Mouse (Mus musculus) inflammation-experienced regulatory T-cells, adult 6 months (primary cell): Measurements from ENCODE around the gene Pnpla7. TPM values are rescaled to one million over a fixed set of nuclear protein-coding genes. Genes with fewer than 3 reads are reported as not detected.
"Not testable (repeated sequence)": the region's sequence is repeated elsewhere in the genome, so short reads cannot be mapped to it uniquely, and the experiment has no call there.

ENCODE experiments used
- ATAC-seq: one replicate; pipeline ENCODE4 v1.8.0; 2017
- polyA plus RNA-seq, 3 experiments: library from polyadenylated mRNA; unstranded; fragments of 100-300 nt; shearing (Covaris generic); gene quantifications; one replicate each; pipeline ENCODE4 v1.2.1; 2017

Gene Pnpla7
- polyA plus RNA-seq, result 10 to 100 TPM; 50.7 to 80.7 (median 77.0) TPM

DNA sequence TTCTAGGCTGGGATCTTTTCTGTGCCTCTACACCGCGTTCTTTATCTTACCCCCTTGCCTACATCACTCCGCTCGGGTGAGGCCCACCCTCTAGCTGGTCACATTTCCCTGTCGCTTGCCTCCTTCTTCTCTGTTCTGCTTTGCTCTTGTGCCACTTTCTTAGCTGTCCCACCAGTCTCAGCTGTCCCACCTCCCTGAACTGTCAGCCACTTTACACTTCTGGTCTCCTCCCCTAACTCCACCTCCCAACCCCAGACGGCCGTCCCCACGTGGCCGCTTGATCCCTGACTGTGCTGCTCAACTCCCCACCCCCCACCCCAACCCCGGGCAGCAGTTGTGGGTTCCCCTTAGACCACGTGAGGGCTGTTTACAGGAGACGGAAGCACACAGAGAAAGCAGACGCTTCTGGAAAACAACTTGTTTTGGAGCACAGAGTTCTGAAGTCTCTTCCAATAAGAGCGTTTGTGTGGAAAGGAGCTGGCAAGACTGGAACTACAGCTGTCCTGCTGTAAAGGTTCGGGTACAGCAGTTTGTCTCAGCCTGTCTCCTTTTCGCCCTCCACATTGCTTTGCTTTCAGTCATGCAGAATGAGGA lies at the start of gene Pnpla7:
Pnpla7 (plus strand) TSS at position 330 of the 594 bp plus-strand sequence.
- peak; percentile 63 for ATAC-seq

DNA sequence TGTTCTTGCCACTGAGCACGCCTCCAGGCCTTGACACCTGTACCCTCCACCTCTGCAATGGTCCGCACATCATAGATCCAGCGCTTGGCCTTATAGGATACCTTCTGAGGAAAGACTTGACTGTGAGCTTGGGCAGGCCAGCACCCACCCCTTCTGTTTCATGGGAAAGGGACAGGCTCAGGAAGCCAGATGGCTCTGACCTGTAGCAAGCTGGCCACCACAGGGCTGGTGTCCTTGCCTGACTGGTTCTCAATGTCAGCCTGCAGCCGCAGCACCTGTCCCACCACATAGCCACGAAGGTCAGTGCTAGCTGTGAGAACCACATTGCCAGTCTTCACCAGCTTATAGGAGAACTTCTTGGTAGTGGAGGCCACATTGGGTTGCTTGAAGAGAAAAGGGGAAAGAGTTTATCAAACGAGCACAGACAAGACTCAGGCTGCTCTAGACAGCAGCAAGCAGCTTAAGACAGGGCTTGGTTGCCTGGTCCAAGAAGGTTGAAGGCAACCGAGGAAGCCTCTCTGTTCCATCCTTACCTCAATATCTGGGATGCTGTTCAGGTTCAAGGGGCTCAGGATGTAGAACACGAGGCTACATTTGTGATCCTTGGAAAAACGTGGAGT lies 49.4 kb upstream of the Pnpla7 start:
- no peak for ATAC-seq

DNA sequence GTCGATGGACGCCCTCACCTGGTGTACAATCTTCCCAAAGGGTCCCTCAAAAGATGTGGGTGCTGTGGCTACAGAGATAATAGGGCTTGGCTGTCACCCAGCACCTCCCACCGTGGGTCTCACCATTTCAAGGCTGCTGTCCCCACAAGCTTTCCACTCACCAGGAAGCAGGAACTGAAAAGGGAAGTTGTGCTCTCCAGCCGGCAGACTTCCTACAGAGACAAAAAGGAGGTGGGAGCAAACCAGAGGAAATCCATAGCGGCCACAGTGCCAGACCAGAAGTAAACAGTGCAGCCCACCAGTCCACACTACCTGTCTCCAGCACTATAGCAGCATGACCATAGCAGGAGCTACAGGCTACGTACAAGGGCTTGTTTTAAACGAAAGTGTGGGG lies 48.9 kb upstream of the Pnpla7 start:
- ATAC-seq, result no peak

DNA sequence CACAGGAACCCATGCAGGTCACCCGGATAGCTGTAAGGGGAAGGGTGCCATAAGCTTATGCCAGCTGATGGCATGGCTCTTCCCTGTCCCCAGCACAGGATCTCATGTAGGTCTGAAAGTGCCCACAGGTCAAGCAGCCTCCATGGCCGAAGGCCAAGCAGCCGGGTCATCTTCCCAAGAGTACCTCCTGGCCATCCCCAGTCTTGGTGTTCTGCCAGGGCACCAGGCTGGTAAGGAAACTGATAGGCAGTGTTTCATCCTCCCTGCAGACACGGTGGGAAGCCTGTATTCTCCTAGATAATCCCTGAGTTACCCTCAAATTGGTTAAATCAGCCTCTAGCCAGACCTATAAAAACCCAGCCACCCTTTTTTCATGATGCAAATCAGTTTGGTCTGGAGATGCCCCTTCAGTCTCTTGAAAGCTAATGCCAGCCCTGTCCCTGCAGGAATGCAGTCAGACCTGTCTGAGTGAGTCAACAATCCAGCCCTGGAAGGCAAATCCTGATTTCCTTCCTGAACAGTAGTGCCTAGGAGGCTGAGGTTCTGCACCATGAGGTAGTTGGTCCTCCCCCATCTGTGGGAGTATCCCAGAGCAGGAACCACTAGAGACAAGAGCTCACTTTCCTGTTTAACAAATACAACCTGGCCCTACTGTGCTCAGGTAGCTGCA lies 47.9 kb upstream of the Pnpla7 start:
- ATAC-seq, result no peak

DNA sequence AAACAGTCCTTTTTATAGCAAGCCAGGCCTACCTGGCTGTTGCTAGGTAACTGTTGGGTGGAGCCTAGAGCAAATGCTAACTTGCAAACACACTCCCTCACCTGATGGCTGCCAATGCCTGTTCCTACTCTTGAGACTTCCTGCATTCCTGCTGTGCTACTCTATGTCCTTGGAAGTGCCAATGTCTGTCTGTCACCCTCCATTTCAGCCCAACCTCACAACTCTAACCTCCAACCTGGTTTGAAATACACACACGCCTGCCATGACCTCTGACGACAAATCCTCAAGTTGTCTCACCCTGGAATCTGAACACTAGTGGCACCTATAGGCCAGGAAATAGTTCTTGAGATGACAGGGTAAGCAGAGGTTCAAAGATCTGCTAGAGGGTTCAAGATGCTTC lies 46.7 kb upstream of the Pnpla7 start:
- ATAC-seq, result peak; percentile 45

DNA sequence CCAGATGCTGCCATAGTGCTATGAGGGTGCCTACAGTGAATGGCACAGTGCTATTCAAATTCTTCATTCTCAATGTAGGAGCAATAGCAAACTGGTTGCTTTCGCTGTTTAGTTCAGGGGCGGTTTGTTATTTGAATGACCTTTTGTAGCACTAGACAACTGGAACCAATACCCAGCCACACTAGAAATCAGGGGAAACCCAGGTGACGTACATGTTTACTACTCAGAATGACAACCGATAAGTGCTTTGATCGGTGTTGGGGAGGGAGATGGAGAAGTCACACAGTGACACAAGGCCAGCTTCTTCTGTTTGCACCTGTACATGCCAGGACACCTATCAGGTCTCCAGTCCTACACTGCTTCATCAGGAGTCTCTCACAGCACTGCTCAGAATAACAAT lies 46.2 kb upstream of the Pnpla7 start:
- ATAC-seq, result peak; percentile 79

DNA sequence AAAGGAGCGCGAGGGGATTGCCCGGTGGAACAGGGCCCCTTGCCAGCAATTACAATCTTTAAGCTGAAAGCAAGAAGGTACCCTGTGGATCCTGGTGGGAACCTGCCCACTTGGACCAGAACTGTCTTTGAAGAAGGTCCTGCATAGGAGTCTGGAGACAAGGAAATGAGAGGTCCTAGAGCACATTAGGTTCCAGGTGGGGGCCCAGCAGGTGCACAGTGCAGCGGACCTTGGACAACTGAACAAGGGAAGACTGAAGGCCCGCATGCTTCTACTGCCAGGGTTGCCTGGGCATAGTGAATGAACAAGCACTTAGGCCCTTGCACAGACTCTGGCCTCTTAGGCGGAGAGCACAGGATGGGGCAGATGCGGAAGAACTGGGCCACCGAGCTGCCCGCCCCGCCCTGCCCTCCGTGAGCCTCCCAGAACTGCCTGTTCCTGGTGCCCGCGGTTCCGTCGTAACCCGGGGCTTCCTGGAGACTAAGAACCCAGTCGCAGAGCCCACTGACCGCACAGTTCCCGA lies 41.3 kb upstream of the Pnpla7 start:
- ATAC-seq, result peak; percentile 53

DNA sequence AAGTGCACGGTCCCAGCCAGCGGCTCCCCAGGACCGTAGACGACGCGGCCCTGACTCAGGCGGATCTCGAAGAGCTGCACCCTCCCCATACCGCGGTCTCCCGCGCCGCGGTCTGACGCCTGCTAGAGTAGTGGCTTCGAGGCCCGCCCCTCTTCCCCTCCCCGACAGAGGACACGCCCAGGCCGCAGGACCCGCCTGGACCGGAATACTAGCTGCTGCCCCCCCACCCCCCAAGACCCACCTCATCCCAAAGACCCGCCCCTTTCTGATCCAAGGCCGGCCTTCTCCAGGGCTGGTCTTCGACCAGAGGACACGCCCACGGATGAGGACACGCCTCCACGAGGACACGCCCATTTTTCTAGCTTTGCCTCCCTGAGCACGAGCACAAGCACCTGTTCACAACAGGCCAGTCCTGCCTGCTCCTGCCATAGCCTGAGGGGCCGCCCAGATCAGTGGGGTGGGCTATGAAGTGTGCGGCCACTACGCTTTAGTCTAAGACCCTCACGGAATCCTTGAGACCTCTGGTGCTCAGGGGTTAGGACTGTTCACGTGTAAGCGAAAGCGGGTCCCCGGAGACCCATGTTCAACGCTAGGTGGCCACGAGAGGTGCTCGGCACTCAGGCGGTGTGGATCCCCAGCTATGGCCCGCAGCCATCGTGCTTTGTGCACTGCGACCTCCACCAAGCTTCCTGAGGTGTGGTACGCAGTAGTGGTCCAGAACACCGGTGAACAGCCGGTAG lies 40.6 kb upstream of the Pnpla7 start, which contains the start of gene Arrdc1:
Arrdc1 (minus strand) TSS at position 196 of the 740 bp plus-strand sequence.
- peak; percentile 82 for ATAC-seq

DNA sequence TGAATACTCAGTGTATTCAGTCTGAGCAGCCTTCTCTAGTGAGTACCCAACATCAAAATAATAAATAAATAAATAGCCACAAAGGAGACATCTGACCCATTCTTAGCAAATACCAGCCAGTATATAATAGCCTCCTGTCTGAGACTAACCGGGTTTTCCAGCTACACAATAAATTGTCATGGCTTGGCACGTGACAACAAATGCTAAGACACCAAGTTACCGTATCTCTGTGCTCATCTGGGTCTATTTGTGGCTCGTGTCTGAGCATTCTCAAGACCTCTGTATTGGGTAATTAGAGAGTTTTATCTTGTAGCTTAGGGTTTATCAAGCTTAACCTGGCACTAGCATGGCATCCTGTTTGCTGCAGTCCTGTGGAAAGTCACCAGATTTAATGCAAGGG lies 33.7 kb upstream of the Pnpla7 start:
- ATAC-seq, result no peak

DNA sequence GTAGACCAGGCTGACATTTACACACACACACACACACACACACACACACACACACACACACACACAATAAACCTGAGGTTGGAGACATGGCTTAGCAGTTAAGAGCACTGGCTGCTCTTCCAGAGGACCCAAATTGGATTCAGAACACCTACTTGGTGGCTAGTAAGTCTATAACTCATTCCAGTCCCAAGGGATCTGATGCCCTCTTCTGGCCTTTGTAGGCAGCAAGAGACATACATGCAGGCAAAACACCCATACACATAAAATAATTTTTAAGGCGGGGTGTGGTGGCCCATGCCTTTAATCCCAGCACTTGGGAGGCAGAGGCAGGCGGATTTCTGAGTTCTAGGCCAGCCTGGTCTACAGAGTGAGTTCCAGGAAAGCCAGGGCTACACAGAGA lies 31.5 kb upstream of the Pnpla7 start:
- ATAC-seq, result not testable (repeated sequence)

DNA sequence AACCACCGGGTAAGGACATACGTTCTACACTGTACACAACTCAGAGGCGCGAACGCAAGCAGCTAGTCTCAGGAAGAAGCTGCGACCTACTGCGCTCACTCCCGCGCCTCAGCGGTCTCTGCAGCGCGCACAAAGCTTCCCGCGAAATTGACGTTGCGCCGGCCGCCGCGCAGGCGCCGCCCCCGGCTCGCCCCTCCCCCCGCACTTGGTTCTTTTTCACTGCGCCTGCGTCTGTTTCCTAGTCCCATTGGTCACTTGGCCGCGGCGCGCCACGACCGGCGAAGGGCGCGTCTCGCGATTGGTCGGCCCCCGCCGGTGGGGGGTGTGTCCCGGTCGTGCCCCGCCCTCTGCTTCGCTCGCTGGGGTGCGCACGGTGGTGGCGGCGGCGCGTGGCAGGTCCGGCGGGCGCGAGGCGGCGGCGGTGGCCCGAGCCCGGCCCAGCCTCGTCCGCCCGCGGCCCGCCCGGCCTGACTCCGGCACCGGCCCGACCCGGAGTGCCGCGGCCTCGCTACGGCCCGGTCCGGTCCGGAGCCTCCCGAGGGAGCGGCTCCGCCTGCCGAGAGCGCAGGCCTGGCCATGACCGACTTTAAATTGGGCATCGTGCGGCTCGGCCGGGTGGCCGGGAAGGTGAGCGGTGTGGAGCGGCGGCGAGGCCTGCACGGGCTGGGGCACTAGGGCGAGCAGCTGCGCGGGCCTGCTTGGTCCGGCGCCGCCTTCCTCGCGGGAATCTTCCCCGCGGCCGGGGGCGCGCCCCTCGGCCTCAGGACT lies 26.2 kb upstream of the Pnpla7 start, which contains the start of gene Zmynd19:
Zmynd19 (plus strand) TSS at position 372 of the 768 bp plus-strand sequence.
- peak; percentile 95 for ATAC-seq

DNA sequence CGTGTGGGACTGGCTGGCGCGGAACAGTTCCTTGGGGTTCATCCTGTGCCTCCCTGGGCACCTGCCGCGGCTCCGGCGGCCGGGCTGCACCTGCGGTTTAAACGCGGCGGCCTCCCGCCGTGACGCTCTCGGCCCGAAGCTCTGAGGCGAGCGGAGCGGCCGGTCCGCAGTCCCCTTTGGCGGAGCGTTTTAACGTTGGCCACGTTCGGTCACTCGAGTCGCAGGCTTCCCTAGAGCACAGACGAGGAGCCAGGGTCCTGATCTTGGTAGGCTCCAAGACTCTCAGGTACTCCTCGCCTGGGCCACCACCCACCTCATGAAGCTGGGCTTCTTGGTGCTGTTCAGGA lies 25.7 kb upstream of the Pnpla7 start:
- peak; percentile 13 for ATAC-seq

DNA sequence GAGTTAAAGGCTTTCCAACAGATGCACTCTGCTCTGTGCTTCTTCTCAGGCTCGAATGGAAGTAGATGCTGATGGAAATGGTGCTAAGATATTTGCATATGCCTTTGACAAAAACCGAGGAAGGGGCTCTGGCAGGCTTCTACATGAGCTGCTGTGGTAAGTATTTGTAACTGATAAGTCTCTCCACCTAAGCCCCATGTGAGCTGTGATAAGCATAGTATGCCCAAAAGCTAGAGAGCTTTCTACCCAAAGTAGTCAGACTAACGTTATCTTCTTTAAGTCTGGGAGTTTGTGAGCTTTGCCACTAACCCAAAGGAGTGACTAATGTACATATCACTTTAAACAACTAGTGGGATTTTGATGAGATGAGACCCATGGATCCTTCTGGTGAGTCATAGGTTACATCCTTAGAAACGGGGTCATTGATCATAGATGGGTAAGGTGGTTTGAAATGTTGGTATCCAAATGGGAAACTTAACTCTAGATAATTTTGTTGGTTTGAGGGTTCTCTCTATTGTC lies 23.2 kb upstream of the Pnpla7 start:
- ATAC-seq, result no peak

DNA sequence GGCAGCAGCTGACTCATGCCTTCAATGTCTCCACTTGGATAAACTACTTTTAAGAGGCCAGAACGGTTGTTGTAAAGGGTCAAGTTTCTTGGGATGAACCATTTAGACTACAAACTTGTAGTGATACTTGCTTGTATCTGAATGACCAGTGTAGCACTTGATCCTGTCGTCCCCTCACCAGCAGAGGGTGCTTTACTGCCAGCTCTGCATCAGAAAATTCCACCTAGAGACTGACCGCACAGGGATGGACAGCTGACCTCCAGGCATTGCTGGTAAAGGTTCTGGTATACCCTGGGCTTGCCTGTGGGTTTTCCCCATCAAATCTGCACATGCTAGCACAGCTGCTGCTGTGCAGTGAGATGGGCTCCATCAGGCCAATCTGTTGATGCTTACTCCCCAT lies 14.9 kb upstream of the Pnpla7 start:
- no peak for ATAC-seq

DNA sequence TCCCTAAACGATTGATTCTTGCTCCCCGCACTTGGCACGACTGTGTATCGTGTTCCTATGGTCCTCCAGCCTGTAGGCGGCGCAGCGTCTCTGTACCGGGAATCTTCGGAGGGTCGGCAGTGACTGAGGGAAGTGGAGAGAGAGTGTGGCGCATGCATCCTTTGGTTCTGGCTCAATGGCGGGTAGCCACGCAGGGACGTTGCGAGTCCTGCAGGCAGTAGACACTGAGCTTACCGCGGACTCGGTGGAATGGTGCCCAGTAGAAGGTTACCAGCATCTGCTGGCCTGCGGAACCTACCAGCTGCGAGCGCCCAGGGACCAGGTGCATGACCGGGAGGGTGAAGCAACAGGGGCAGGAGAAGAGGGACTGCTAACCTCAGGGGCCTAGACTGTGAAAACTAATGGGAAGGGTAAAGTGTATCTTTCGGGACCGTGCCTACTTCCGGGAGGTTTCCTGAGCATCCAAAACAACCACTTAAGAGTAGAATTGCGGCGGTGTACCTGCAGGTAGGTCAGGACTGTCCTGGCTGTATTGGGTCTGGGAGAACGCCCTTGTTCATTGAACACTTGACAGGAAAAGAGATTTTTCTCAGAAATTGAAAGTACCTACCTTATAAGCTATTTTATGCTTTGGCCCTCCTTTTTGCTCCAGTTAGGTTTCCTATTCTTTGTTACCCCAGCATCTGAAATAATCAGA lies 13.4 kb upstream of the Pnpla7 start, which contains the start of gene Dph7:
Dph7 (plus strand) TSS at position 97 of the 697 bp plus-strand sequence.
- ATAC-seq, result peak; percentile 98

DNA sequence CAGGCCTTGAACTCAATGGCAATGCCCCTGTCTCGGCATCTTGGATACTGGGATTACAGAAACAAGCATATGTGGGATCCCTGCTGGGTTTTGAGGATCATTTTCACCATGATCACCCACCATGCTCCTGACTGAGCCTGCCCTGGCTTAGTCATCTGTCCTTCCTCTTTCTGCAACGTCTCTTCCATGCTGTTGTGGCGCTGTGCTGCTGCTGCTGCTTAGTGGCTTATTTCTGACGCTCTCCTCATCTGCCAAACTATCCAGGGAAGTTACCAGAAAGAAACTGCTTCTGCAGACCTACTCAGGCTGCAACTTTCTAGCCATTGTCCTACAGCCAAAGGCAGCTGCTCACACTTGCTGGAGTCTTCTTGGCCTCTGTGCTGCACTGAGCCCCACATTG lies 5.4 kb upstream of the Pnpla7 start:
- ATAC-seq, result no peak

DNA sequence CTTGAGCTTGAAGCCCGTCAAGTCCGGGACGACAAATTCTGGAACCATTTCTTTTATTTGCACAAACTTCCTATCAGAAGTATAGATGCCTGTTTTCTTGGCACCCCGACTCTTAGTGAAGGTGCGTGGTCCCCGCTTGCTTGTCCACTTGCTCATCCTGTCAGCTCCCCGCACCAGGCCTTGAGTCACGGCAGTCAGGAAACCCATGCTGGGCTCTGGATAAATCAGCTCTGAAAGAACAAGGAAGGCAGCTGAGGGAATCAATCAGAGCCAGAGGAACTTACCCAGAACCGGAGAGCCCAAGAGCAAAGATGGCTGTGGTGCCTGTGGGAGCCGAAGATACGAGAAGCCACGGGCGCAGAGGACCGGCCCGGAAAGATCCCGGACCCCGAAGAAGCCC lies 1.4 kb upstream of the Pnpla7 start:
- not testable (repeated sequence) for ATAC-seq

DNA sequence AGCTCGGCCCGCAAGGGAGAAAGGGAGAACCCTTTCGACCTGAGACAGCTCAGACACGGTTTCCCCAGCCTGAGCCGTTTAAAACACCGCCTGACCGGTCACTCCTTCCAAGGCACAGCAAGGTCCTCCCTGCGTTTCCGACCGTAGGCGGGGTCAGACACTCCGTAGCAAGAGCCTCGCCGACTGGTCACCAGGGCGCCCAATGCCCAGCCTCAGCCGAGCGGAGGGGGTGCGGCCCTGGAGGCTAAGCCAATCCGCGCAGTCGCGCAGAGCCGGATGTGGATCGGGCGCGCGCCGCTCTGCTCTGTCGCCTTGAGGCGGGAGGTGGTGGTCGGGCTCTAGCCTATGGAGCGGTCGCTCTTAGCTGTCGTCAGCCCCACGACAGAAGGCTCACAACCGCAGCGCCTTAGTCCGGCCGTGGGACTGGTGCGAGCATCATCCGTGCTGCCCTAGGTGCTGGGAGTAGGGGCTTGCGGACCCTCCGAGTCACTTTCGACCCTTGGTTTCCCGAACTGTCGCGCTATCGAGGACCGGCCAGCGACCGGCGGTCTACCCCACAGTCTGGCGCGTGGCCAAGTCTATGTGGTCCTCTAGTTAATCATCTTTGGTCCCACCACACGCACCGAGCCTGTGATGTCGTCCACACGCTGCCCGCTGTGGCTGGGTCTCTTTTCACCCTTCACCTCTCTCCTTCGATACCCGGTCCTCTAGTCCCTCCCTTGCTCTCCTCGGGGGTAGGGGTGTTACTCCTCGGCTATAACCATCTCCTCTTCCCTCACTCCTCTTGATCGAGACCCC lies 728 bp upstream of the Pnpla7 start, which contains the start of gene Mrpl41:
Mrpl41 (minus strand) TSS at position 193 of the 798 bp plus-strand sequence.
- peak; percentile 91 for ATAC-seq

DNA sequence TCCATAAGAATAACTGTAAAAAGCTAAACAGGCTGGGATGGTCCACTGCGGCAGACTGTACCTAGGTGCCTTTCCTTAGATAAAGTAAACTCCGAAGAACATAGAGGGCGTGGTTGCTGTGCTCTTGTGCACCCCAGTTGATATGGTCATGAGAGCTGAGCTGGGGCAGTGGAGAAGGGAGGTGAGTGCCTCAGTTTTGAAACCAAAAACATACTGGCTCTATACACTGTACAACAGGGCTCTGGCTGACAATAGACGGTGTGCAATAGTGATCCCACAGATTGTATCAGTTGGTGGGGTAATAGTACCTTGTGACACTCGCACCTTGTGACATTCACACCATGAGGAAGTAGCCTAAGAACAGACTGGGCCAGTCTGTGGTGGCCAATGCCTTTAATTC lies 1.1 kb downstream of the Pnpla7 start:
- no peak for ATAC-seq

DNA sequence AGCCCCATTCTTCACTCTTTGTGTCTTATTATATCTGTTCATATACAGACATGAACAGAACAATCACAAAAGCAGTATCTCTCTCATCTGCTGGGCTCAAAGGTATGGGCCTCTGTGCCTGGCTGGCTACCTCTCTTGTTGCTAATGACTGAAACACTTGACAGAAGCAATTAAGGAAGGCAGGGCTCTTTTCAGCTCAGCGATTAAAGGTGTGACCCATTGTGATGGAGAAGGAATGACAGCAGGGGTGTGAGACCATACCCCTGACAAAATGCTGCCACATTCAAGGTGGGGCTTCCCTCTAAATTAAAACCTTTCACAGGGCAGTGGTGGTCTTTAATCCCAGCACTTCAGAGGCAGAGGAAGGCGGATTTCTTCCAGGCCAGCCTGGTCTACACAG lies 11.9 kb downstream of the Pnpla7 start:
- ATAC-seq, result no peak
